Mouse (Mus musculus) embryonic fibroblast, embryonic 13.5 days (primary cell): ENCODE results near the gene Grin2a. TPM values are rescaled to one million over a fixed set of nuclear protein-coding genes. Genes with fewer than 3 reads are reported as not detected.

Experiments used
- H3K27ac ChIP-seq: 2 replicates; pipeline ENCODE4 v1.5.1; 2012; ENCODE audit warnings: low read length, control low read depth, inconsistent platforms; ENCODE audit not compliant: insufficient read depth
- H3K4me1 ChIP-seq: 2 replicates; pipeline ENCODE4 v1.6.1; 2011; ENCODE audit warnings: low read length; ENCODE audit not compliant: control insufficient read depth, insufficient read depth
- H3K4me3 ChIP-seq: 2 replicates; pipeline ENCODE4 v1.5.1; 2011; ENCODE audit warnings: mild to moderate bottlenecking, control low read depth, low read length; ENCODE audit not compliant: insufficient read depth
- CTCF ChIP-seq: IDR thresholded peaks from 2 replicates; pipeline ENCODE4 v1.5.1; 2011; ENCODE audit warnings: mild to moderate bottlenecking, control low read depth, low read length, moderate library complexity, borderline replicate concordance; ENCODE audit not compliant: insufficient read depth
- POLR2A ChIP-seq: IDR thresholded peaks from 2 replicates; pipeline ENCODE4 v1.6.1; 2011; ENCODE audit warnings: low read depth, mild to moderate bottlenecking, control low read depth, low read length, moderate library complexity
- polyA plus RNA-seq: library from polyadenylated mRNA; stranded (reverse); fragments of >200 nt; gene quantifications from 2 replicates; pipeline ENCODE4 v1.2.4, GENCODE M21; 2011; ENCODE audit warnings: low read depth; ENCODE audit not compliant: missing spikeins, insufficient read length

Gene Grin2a
- polyA plus RNA-seq, 1 experiment: 0.11 TPM

GRCm38 (mm10) chr16:9561816-9562215 is 433.5 kb downstream of the Grin2a start:
- H3K4me1 ChIP-seq: no peaks in the 10 kb centered on the region
- TF ChIP-seq CTCF (no peak), POLR2A (no peak)
- no peak overlapping the region for H3K27ac ChIP-seq
- H3K4me3 ChIP-seq: no peak overlapping the region

- no peak overlapping the region for H3K4me3 ChIP-seq
- no peaks in the 10 kb centered on the region for H3K4me1 ChIP-seq
- TF ChIP-seq POLR2A (no peak), CTCF (no peak)
- no peak overlapping the region for H3K27ac ChIP-seq
Observed at GRCm38 (mm10) chr16:9535196-9535595, 460.2 kb downstream of the Grin2a start.

GRCm38 (mm10) chr16:9533564-9534332 is 461.6 kb downstream of the Grin2a start:
- TF ChIP-seq POLR2A: no peak
- no peak for TF ChIP-seq CTCF
- Histone ChIP-seq H3K4me1 (no peaks in the 10 kb centered on the region), H3K4me3 (no peak overlapping the region), H3K27ac (no peak overlapping the region)

- Histone ChIP-seq H3K4me1 (no peaks in the 10 kb centered on the region), H3K27ac (no peak overlapping the region), H3K4me3 (no peak overlapping the region)
- TF ChIP-seq CTCF (no peak), POLR2A (no peak)
Observed at GRCm38 (mm10) chr16:9532843-9533532, 462.4 kb downstream of the Grin2a start.

GRCm38 (mm10) chr16:9527214-9527613 is 468.1 kb downstream of the Grin2a start:
- TF ChIP-seq CTCF (no peak), POLR2A (no peak)
- Histone ChIP-seq H3K4me1 (no peaks in the 10 kb centered on the region), H3K27ac (no peak overlapping the region), H3K4me3 (no peak overlapping the region)

GRCm38 (mm10) chr16:9523314-9523713 is 472.0 kb downstream of the Grin2a start:
- TF ChIP-seq CTCF: no peak
- TF ChIP-seq POLR2A: no peak
- Histone ChIP-seq H3K27ac (no peak overlapping the region), H3K4me3 (no peak overlapping the region), H3K4me1 (no peaks in the 10 kb centered on the region)

Other genes with a start within 250 kb of the Grin2a start
- gene Rpl39l, start 174.7 kb upstream of the Grin2a start, polyA plus RNA-seq: 14.4 and 17.1 TPM in 2 replicates
- 1.5 TPM in 2 replicates for gene Atf7ip2, start 197.2 kb upstream of the Grin2a start, polyA plus RNA-seq